Mouse (Mus musculus) midbrain, embryonic 10.5 days (tissue): ENCODE results near the gene Jam3. TPM values are rescaled to one million over a fixed set of nuclear protein-coding genes. Genes with fewer than 3 reads are reported as not detected.
"Not testable (repeated sequence)": the region's sequence is repeated elsewhere in the genome, so short reads cannot be mapped to it uniquely, and the experiment has no call there.

Experiments
- DNase-seq: peaks from one replicate; pipeline ENCODE4 v3.0.0-alpha.2; 2017; ENCODE audit warnings: low spot score
- H3K27ac ChIP-seq: fragments of 300-500 bp; sonication (generic); replicated peaks from 2 replicates; pipeline ENCODE4 v1.5.1; 2016; ENCODE audit warnings: mild to moderate bottlenecking
- H3K27me3 ChIP-seq: fragments of 300-500 bp; sonication (generic); 2 replicates; pipeline ENCODE4 v1.6.1; 2016; ENCODE audit warnings: low read depth, mild to moderate bottlenecking; ENCODE audit not compliant: poor library complexity, severe bottlenecking
- H3K36me3 ChIP-seq: fragments of 300-500 bp; sonication (generic); 2 replicates; pipeline ENCODE4 v1.6.1; 2016; ENCODE audit warnings: mild to moderate bottlenecking, moderate library complexity
- H3K4me1 ChIP-seq: fragments of 300-500 bp; sonication (generic); 2 replicates; pipeline ENCODE4 v1.6.1; 2016
- H3K4me3 ChIP-seq: fragments of 300-500 bp; sonication (generic); 2 replicates; pipeline ENCODE4 v1.5.1; 2016; ENCODE audit warnings: mild to moderate bottlenecking, moderate library complexity
- H3K9me3 ChIP-seq: fragments of 300-500 bp; sonication (generic); replicated peaks from 2 replicates; pipeline ENCODE4 v1.6.1; 2016; ENCODE audit warnings: mild to moderate bottlenecking
- WGBS: fragments of 180-500 bp; shearing (Covaris S2); methylation state at CpG from one replicate; pipeline ENCODE4 v1.1.7; 2016; 5-methylcytosine and 5-hydroxymethylcytosine counted together
- polyA plus RNA-seq: library from polyadenylated mRNA; unstranded; fragments of >200 nt; fragmentation: Nextera tagmentation; extraction: Ambion mirVana; gene quantifications from 2 replicates; pipeline ENCODE4 v1.2.1, GENCODE M21; 2016

Gene Jam3
- polyA plus RNA-seq, 1 experiment from 2014 or later: 146 TPM

DNA sequence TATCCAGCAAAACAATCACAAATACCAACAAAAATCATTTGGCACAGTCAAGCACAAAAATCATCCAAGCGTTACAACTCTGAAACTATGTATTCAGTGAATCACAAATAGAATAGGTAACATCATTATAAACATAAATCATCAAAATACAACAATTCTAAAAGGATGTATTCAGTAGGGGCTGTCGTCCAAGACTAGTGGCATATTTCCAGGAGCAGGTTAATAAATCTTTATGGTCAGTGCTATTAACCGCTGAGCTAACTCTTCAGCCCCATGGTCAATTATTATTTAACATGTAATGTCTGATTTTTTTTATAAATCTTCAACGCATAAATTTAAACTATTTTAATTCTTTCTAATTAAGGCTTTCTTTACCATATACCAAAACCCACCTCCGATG is 8.4 kb upstream of the Jam3 start:
- 89% methylated on average over 5 of the region's 5 CpGs for WGBS
- H3K4me1 ChIP-seq: peaks cover 12% of the 10 kb centered on the region
- H3K36me3 ChIP-seq, H3K27ac ChIP-seq, H3K27me3 ChIP-seq, DNase-seq, H3K4me3 ChIP-seq, H3K9me3 ChIP-seq: not testable (repeated sequence)

DNA sequence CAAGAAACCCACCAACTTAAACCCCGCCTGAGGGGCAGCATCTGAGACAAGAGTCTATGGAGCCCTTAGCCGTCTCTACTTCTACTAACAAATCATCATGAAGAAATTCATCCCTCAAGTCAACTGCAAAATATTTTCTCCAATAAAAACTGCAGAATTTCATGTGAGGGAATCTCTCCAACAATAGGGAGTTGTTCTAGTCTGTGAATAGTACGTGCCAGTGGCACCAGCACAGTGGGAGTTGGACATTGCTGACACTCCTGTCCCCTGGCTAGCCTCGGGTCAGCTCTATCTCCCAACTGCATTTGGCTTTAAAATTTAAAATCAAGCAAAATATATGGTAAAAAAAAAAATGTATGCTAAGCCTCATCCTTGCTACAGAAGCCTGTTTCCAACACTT is 1.4 kb downstream of the Jam3 start:
- peaks cover 27% of the 10 kb centered on the region for H3K36me3 ChIP-seq
- 65% methylated on average over 4 of the region's 4 CpGs for WGBS
- DNase-seq: no peak
- H3K4me1 ChIP-seq: peaks cover 57% of the 10 kb centered on the region
- no peaks in the 10 kb centered on the region for H3K27me3 ChIP-seq
- peak overlapping the region; percentile 88 for H3K4me3 ChIP-seq
- H3K27ac ChIP-seq: peak overlapping the region; percentile 96
- no peaks in the 10 kb centered on the region for H3K9me3 ChIP-seq

DNA sequence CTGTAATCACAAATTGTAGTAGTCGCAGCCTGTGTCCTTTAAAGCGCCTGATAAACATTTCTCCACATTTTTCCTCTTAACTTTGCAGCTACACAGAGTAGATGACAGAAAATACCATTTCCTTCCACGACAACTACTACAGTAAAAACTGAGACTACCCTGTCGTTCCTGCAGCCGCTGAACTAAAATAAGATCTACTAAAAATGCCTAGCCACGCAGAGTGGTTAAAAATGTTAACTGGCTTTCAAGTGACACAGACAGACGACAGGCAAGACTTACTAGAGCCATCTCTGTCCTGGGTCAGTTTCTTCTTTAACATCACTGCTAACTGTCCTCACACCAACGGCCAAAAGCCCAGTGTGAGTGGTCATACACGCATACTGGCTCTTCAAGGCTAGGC is 5.4 kb downstream of the Jam3 start:
- Histone ChIP-seq H3K27me3 (no peaks in the 10 kb centered on the region), H3K36me3 (peaks cover 59% of the 10 kb centered on the region), H3K4me1 (peaks cover 65% of the 10 kb centered on the region), H3K9me3 (no peaks in the 10 kb centered on the region), H3K27ac (peak overlapping the region; percentile 69), H3K4me3 (peak overlapping the region; percentile 32; the same call in 1 of the 2 replicates)
- WGBS: 57% methylated on average over 9 of the region's 9 CpGs
- no peak for DNase-seq

DNA sequence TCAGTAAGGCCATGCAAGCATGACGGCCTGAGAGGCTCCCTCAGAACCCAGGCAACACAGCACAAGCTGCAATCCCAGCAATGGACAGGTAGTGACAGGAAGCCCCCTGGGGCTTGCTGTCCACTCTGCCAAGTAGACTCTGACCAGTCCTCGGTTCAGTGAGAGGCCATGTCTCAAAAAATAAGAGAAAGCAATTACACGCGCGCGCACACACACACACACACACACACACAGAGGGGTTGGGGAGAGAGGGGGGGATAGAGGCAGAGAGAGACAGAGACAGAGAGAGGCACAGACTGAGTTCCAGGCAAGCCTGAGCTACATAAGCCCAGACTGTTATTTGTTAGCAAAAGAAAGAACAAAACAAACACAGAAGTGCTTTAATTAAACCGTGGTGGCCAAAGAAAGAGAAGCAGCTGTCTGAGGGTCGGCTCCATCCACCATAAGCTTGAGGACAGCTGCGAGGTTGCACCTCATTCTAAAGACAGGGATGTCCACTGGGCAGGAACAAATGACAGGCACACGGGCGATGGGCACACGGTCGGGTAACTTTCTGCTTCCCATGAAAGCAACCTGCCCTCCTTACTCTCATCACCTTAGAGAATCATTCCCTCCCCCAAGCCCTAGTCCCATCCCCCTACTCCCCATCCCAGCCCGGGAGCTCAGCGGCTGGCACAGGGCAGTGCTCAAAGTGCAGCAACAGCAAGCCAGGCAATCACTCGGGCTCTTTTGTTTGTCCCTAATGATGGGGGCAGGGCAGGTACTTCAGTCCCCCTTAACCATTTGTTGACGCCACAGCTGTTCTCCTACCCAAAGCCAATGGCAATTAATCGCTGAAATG is 6.4 kb downstream of the Jam3 start:
- H3K4me3 ChIP-seq: peak overlapping the region; percentile 32; the same call in 1 of the 2 replicates
- no peaks in the 10 kb centered on the region for H3K9me3 ChIP-seq
- no peaks in the 10 kb centered on the region for H3K27me3 ChIP-seq
- DNase-seq: peak; percentile 21
- peak overlapping the region; percentile 76 for H3K27ac ChIP-seq
- WGBS: 31% methylated on average over 18 of the region's 18 CpGs
- peaks cover 69% of the 10 kb centered on the region for H3K36me3 ChIP-seq
- H3K4me1 ChIP-seq: peaks cover 57% of the 10 kb centered on the region

DNA sequence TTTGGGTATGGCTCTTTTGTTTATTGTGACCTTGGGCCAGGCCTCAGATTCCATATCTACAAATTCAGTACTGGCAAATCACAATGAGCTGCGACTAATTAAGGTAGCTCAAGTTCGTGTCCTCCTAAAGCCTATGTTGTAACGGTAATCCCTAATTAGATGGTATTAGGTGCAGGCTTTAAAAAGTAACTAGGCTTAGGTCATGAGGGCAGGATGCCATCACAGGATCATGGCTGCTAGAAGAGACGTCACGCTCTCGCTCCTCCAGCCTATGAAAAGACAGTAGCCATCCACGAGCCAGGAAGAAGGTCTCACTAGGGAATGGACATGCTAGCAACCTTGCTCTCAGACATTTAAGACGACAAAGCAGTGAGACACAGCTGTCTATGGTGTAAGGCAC is 7.3 kb downstream of the Jam3 start:
- H3K4me1 ChIP-seq: peaks cover 49% of the 10 kb centered on the region
- DNase-seq: no peak
- H3K36me3 ChIP-seq: peaks cover 73% of the 10 kb centered on the region
- H3K27me3 ChIP-seq: no peaks in the 10 kb centered on the region
- H3K9me3 ChIP-seq: no peaks in the 10 kb centered on the region
- H3K4me3 ChIP-seq: no peak overlapping the region
- peak overlapping the region; percentile 76 for H3K27ac ChIP-seq
- WGBS: 86% methylated on average over 8 of the region's 8 CpGs

DNA sequence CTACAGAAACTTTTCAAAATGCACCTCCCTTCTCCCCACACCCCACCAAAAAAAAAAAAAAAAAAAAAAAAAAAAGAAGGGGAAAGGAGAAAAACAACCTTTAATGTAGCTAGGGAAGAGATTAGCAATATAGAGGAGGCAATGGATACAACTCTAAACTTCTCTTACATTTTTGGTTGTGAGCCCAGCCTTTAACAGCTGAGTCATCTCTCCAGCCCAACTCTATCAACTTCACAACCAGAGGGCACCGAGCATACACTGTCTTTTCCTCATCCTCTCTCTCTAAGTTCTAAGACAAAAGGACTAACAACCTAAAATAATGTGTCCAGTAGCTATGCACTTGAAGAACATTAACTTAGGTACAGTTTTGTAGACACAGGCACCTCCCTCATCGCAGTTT is 8.4 kb downstream of the Jam3 start:
- Histone ChIP-seq H3K9me3 (0 out of 2 replicates have a peak, but pooled peaks cover under 1% of the 10 kb centered on the region), H3K4me3 (no peak overlapping the region), H3K4me1 (peaks cover 40% of the 10 kb centered on the region), H3K27ac (no peak overlapping the region), H3K36me3 (peaks cover 75% of the 10 kb centered on the region), H3K27me3 (no peaks in the 10 kb centered on the region)
- no peak for DNase-seq
- WGBS: over 99% methylated on average over 2 of the region's 2 CpGs

DNA sequence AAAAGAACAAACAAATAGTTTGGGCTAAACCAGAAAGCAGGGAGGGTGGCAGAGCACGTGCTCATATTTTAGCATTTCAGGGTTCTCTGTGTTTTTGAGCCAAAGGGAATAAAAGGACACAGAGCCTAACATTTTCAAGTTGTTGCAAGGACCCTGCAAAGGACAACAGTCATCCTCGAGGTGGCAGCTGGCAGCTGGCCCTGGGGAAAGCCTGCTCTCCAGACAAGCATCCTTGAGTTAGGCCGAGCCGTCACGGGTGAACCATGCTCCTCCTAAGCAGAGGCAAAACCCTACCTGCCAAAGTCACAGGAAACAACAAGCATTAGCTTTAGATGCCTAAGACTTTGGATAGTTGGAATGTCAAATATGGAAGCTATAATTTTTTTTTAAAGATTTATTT is 10.2 kb downstream of the Jam3 start:
- 89% methylated on average over 5 of the region's 5 CpGs for WGBS
- peaks cover 80% of the 10 kb centered on the region for H3K36me3 ChIP-seq

DNA sequence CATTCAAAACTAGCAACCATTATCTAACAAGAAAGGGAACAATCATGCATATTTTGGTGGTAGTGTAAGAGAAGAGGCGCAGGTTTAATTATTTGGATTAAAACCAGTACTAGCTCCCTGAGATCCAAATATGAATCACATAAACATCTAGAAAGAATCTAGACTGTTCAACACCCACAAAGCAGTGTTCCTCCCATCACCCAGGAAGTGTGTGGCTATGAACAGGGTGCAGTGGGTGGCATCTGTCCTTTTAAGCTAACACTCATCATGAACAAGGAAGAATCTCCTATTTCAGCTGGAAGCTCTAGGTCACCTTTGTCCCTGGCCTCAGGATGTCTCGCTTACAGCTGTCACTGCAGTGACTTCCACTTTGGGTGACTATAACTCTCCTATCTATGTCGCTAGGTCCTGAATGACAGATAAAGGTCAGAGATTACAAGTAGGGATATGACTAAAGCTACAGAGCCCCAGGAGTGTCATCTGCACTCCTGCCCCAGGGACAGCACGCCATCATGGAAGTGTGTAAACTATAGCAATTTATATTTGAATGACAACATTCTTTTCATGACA is 10.9 kb downstream of the Jam3 start:
- 91% methylated on average over 4 of the region's 4 CpGs for WGBS
- H3K4me1 ChIP-seq: peaks cover 15% of the 10 kb centered on the region

More for the DNA sequence above, 10.2 kb downstream of the Jam3 start:
- Histone ChIP-seq H3K4me1 (peaks cover 22% of the 10 kb centered on the region), H3K27ac (no peak overlapping the region), H3K27me3 (no peaks in the 10 kb centered on the region), H3K9me3 (peaks cover 4% of the 10 kb centered on the region; the same call in 1 of the 2 replicates), H3K4me3 (no peak overlapping the region)
- DNase-seq: no peak

DNA sequence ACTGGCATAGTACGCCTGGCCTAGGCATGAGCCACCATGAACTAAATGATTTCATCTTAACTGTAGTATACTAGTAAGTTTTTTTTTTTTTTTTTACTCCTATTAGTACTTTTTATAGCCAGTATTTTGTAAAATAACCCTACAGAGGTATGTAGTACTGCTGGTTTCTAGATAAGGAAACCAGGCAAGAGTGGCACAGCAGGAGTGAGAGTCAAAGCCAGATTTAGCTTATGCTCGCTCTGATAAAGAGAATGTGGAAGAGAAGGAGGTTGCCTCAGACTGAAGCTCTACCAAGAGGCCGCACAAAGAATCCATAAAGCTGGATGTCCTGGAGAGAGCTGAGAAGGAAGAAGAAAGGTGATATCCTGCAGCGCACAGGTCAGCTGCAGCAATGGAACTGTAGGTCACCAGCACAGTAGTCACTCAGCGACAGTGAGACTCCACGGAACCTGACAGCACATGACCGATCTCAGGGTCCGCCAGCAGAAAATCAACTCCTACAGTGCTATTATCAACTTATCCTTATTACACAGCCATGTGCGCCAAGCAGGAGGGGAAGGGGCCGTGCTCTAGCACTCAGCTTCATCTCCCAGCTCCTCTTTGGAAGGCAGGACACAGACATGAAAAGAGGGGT is 14.7 kb downstream of the Jam3 start:
- DNase-seq: no peak
- Histone ChIP-seq H3K4me1 (no peaks in the 10 kb centered on the region), H3K9me3 (peaks cover 6% of the 10 kb centered on the region; the same call in 1 of the 2 replicates), H3K36me3 (peaks cover 69% of the 10 kb centered on the region), H3K4me3 (no peak overlapping the region), H3K27ac (no peak overlapping the region), H3K27me3 (no peaks in the 10 kb centered on the region)
- WGBS: 95% methylated on average over 10 of the region's 10 CpGs

More for the DNA sequence above, 10.9 kb downstream of the Jam3 start:
- Histone ChIP-seq H3K27ac (no peak overlapping the region), H3K36me3 (peaks cover 85% of the 10 kb centered on the region), H3K27me3 (no peaks in the 10 kb centered on the region), H3K4me3 (no peak overlapping the region), H3K9me3 (peaks cover 6% of the 10 kb centered on the region; the same call in 1 of the 2 replicates)
- DNase-seq: no peak

DNA sequence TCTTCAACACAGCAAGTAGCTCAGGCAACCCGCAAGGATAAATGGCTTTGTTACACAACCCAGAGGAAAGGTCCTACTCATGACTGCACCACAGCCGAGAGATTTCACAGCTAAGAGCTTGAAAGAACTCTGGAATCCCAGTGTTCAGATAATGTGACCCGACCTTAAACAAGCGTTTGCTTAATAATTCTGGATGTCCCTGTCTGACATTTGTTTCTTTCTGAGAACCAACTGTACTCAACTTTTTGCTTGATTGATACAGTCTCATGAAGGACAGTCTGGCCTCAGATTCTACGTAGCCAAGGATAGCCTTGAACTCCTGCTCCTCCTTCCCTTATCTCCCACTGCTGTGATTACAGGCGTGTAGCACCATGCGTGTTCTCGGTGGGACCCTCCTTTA is 18.6 kb downstream of the Jam3 start:
- Histone ChIP-seq H3K36me3 (peaks cover 43% of the 10 kb centered on the region), H3K27ac (no peak overlapping the region), H3K27me3 (no peaks in the 10 kb centered on the region)

DNA sequence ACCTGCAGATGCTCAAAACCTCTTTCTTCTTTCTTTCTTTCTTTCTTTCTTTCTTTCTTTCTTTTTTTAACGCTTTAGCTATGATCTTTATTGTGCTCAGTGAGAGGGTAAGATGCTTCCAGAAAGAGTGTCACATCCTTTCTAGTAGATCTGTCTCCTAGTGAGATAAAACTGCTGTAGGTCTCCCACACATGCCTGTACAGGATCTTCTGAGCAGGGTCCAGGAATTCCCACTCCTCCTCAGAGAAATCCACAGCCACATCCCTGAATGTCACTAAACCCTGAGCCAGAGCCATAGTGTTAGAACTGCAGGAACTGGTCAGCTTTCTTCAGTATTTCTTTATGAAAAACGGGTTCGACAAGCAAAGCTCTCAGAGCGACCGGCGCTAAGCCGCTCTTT is 19.8 kb downstream of the Jam3 start:
- peaks cover 7% of the 10 kb centered on the region for H3K4me1 ChIP-seq
- no peak for DNase-seq
- H3K9me3 ChIP-seq: peaks cover 4% of the 10 kb centered on the region; the same call in 1 of the 2 replicates
- H3K36me3 ChIP-seq: peaks cover 37% of the 10 kb centered on the region
- H3K27ac ChIP-seq: no peak overlapping the region
- H3K27me3 ChIP-seq: no peaks in the 10 kb centered on the region
- H3K4me3 ChIP-seq: no peak overlapping the region
- 93% methylated on average over 7 of the region's 7 CpGs for WGBS

More for the DNA sequence above, 18.6 kb downstream of the Jam3 start:
- H3K4me3 ChIP-seq: no peak overlapping the region
- peaks cover 5% of the 10 kb centered on the region for H3K4me1 ChIP-seq
- peaks cover 4% of the 10 kb centered on the region; the same call in 1 of the 2 replicates for H3K9me3 ChIP-seq
- WGBS: 91% methylated on average over 8 of the region's 8 CpGs
- DNase-seq: no peak

DNA sequence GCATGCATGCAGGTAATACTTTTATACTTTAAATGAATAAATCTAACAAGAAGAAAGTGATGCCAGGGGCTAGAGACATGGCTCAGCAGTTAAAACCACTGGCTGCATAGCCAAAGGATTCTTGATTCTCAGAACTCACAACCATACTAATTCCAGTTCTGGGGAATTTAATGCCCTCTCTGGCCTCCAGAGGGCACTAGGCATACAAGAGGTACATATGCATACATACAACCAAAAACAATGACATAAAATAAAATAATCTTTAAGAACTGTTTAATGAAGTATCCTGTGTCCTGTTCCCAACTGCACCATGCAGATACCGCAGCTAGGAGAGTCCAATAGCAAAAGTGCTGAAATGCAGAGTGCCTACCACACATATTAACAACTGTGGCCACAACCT is 20.8 kb downstream of the Jam3 start:
- H3K27me3 ChIP-seq: no peaks in the 10 kb centered on the region
- H3K4me3 ChIP-seq: no peak overlapping the region
- no peak for DNase-seq
- H3K4me1 ChIP-seq: peaks cover 7% of the 10 kb centered on the region
- H3K9me3 ChIP-seq: no peaks in the 10 kb centered on the region
- peaks cover 29% of the 10 kb centered on the region for H3K36me3 ChIP-seq
- 79% methylated on average over 1 of the region's 1 CpGs for WGBS
- no peak overlapping the region for H3K27ac ChIP-seq
